Mouse (Mus musculus) right cerebral cortex, postnatal 36 days (tissue): ENCODE data around the gene Unk.
A peak's percentile ranks its signal among the peaks of the same experiment; 100 is the strongest.

Experiments used
- DNase-seq, 2 experiments: peaks; one replicate each; pipeline ENCODE4 v3.0.0; 2022; ENCODE audit warnings: low spot score in 2 of 2, mixed read lengths in 1 of 2

Gene Unk

DNA sequence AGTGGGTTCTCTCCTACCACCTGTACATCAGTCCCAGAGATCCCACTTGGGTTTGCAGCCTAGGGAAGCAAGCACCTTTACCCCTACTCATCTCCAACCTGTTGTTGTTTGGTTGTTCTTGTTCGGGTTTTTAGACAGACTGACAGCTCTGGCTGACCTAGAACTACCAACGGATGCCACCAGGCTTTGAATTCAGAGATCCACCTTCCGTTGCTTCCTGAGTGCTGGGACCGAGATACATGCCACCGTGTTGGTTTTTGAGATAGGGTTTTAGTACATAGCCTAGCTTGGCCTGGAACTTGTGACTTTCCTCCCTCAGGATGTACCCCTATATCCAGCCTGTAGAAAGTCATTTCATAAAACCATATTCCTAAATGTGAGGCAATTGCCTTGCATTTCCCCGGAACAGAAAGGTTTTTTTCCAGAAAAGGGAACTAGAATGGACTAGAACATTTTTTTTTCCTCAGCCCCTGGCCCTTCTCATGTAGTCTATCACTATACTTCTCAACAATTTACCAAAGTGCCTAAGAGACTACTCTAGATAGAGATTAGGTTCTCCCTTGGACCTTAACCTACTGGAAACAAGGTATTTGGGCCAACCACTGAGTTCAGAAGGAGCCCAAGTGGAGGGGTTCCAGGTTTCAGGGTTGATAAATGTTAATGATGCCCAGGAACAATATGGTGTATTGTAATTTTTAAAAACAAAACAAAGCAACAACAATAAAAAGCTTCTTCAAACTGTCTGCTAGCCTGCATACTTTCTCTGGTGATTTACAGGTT, 846 bp upstream of the Unk start:
- DNase-seq: no peak

GRCm38 (mm10) chr11:116030898-116031845, 1.1 kb downstream of the Unk start:
- no peak for DNase-seq

DNA sequence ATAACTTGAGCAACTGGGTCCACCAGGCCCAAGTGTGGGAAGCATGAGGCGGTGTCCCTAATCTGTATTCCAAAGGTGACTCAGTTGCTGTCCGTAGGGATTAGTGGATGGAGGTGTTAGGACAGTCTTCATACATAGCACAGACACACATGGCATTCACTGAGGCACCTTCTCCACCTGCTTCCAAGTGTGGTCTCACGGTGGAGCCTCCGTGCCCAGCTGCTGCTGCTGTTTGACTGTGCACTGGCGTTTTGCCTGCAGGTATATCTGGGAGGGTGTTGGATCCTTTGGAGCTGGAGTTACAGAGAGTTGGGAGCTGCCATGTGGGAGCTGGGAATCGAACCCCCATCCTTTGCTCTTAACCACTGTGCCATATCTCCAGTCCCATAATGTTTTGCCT, 4.5 kb downstream of the Unk start:
- DNase-seq: no peak

DNA sequence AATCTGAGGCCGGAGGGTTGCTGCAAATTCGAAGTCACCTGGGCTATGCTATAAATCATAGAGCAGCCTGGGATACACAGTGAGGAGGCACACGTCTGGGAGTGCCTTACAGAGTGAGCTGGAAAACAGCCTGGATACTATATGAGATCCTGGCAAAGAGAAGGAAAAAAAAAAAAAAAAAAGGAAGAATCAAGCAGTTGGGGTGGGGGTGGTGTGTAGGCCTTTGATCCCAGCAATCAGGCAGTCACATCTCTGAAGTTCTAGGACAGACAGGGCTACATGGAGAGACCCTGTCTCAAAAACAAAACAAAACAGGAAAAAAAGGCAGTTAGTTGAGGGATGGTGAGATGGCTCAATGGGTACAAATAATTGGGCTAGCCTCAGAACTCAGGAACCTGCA, 6.5 kb downstream of the Unk start:
- DNase-seq: no peak

DNA sequence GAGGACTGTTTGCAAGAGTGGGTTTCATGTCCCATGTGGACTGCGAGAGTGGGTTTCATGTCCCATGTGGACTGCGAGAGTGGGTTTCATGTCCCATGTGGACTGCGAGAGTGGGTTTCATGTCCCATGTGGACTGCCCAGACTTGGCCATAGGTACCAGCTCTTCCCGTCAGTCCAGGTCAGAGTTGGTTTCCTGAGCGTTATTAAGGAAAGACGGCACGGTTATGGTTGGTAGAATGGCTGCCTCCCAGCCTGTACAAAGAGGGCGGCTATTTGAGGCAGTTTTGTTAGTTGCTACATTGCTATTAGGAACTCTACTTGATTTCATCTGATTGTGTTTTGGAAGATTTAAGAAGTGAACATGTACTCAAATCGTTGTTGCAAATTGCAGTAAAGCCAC, 7.7 kb downstream of the Unk start:
- DNase-seq: no peak

DNA sequence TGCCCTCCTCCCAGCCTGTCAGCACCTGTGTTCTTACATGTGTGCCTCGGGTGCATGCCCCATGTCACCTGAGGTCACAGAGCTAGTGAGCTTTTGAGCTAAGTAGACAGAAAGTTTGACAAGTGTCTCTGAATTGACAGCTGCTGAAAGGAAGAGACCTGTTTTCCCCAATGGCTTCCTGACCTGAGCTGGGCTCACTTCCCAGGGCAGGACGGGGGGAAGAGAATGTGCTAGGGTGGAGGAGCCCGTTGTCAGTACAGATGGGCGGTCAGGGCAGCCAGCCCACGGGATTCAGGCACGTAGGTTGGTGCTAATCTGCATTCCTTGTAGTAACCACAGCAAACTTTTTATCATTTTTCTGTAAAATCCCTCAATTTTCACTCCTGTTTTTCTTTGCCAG, 10.5 kb downstream of the Unk start:
- DNase-seq: no peak

DNA sequence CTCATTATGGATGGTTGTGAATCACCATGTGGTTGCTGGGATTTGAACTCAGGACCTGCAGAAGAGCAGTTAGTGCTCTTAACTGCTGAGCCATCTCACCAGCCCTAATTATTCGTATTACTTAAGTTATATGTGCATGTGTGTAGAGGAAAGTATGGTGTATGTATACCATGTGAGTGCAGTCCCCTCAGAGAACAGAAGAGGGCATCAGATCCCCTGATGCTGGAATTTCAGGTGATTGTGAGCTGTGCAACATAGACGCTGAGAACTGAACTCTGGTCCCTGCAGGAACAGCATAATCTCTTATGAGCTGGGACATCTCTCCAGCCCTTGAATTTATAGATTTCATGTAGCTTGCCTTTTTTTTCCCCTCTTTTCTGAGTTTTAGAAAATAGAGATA, 11.7 kb downstream of the Unk start:
- no peak for DNase-seq

GRCm38 (mm10) chr11:116042372-116043138, 12.4 kb downstream of the Unk start:
- no peak for DNase-seq

- DNase-seq: no peak
These were observed 13.2 kb downstream of the Unk start for GRCm38 (mm10) chr11:116043286-116043685.

GRCm38 (mm10) chr11:116045173-116045572, 15.1 kb downstream of the Unk start:
- DNase-seq: no peak

- DNase-seq: no peak
These were observed 19.5 kb downstream of the Unk start for GRCm38 (mm10) chr11:116049610-116050009.

- DNase-seq: no peak
These were observed 20.1 kb downstream of the Unk start for GRCm38 (mm10) chr11:116050196-116050595.

GRCm38 (mm10) chr11:116053510-116054229, 23.5 kb downstream of the Unk start:
- no peak for DNase-seq

- DNase-seq: no peak
These were observed 25.8 kb downstream of the Unk start for GRCm38 (mm10) chr11:116055873-116056272.

GRCm38 (mm10) chr11:116057237-116057881, 27.2 kb downstream of the Unk start:
- DNase-seq: no peak

- peak; percentile 42 to 70 for DNase-seq
These were observed 28.0 kb downstream of the Unk start for GRCm38 (mm10) chr11:116058022-116058614.

DNA sequence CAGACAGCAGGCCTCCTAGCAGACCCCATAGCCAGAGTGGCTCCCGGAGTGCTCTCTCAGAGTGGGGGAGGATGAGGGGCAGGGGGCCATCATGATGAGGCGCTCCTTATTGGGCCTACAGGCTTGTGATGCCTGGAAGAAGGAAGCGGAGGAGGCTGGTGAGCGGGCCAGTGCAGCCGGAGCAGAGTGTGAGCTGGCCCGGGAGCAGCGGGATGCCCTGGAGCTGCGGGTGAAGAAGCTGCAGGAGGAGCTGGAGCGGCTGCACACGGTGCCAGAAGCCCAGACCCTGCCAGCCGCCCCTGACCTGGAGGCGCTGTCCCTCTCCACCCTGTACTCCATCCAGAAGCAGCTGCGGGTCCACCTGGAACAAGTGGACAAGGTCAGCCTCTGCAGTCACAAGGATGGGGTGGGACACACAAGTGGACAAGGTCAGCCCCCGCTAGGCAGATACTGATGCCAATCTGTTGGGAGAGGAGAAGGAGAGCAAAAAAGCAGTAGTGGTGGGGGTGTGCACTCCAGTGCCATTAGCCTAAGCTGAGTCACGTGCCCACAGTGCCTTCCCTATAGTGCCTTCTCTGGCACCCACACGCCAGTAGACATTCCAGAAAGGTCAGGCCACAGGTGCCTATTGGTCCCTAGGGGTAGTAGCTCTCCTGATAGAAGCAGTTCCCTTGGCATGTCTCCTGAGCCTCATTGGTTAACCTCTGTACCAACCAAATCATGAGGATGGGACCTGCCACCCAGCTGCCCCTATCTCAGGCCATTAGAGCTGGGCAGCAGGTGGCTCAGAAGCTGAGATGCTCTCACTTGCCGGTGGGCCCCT, 29.0 kb downstream of the Unk start:
- no peak for DNase-seq

GRCm38 (mm10) chr11:116059691-116060025, 29.5 kb downstream of the Unk start:
- DNase-seq: no peak

- DNase-seq: no peak
These were observed 30.5 kb downstream of the Unk start for GRCm38 (mm10) chr11:116060596-116060995.
